Mouse (Mus musculus) testis, adult 2 months (tissue): Measurements from ENCODE around the gene Ptp4a2. TPM values are rescaled to one million over a fixed set of nuclear protein-coding genes. Genes with fewer than 3 reads are reported as not detected.

Source experiments
- H3K27ac ChIP-seq: fragments of 200-500 bp; 2 replicates; pipeline ENCODE4 v1.5.1; 2012; ENCODE audit warnings: low read depth, low read length; ENCODE audit not compliant: control insufficient read depth, insufficient read depth
- H3K27me3 ChIP-seq: fragments of 200-500 bp; 2 replicates; pipeline ENCODE4 v1.6.1; 2012; ENCODE audit warnings: mild to moderate bottlenecking, low read length, moderate library complexity; ENCODE audit not compliant: control insufficient read depth, insufficient read depth
- H3K36me3 ChIP-seq: fragments of 200-500 bp; 2 replicates; pipeline ENCODE4 v1.6.1; 2012; ENCODE audit warnings: mild to moderate bottlenecking, low read length; ENCODE audit not compliant: control insufficient read depth, insufficient read depth
- H3K4me1 ChIP-seq: fragments of 200-500 bp; 2 replicates; pipeline ENCODE4 v1.6.1; 2012; ENCODE audit warnings: low read length; ENCODE audit not compliant: control insufficient read depth, insufficient read depth
- H3K4me3 ChIP-seq: fragments of 200-500 bp; 2 replicates; pipeline ENCODE4 v1.5.1; 2012; ENCODE audit warnings: low read depth, mild to moderate bottlenecking, low read length, moderate library complexity, mixed read lengths; ENCODE audit not compliant: control insufficient read depth
- CTCF ChIP-seq: fragments of 200-500 bp; IDR thresholded peaks from 2 replicates; pipeline ENCODE4 v1.5.1; 2012; ENCODE audit warnings: low read depth, mild to moderate bottlenecking, inconsistent platforms, low read length, moderate library complexity; ENCODE audit not compliant: control insufficient read depth, insufficient read depth, insufficient replicate concordance
- POLR2A ChIP-seq: fragments of 200-500 bp; IDR thresholded peaks from 2 replicates; pipeline ENCODE4 v1.6.1; 2012; ENCODE audit warnings: low read depth, mild to moderate bottlenecking, inconsistent platforms, low read length, moderate library complexity; ENCODE audit not compliant: control insufficient read depth
- polyA plus RNA-seq: library from polyadenylated mRNA; depleted of rRNA; stranded (reverse); fragments of >200 nt; gene quantifications from 2 replicates; pipeline ENCODE4 v1.2.3, GENCODE M21; 2012

The Ptp4a2 gene
- polyA plus RNA-seq, 1 experiment, result 48.8 TPM

DNA sequence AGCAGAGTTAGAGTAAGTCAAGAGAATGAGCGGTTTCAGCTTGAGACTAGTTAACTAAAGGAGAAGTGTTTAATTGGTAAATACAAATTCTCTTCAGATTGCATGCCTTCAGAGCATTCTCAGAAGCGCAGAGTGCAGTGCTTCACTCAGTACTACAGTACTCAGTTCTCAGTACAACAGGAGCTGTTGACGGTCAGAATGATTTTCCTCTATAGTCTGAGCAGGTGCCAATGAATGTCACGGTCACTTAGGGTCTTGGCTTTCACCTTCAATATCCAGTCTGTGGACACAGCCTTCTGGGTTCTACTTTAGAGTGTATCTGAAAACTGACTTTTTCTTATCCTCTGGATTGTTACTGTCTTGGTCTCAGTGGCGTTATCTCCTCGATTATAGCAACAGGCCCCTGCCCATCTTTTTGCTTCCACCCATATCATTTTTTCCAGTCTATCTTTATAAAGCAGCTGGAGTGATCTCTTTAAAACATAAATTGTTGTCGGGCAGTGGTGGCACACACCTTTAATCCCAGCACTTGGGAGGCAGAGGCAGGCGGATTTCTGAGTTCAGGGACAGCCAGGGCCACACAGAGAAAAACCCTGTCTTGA lies 19.4 kb downstream of the Ptp4a2 start:
- H3K4me1 ChIP-seq, result no peaks in the 10 kb centered on the region; the same call in 1 of the 2 replicates
- H3K27ac ChIP-seq, result no peak overlapping the region
- TF ChIP-seq POLR2A, result no peak
- TF ChIP-seq CTCF, result no peak
- H3K4me3 ChIP-seq, result no peak overlapping the region
- no peaks in the 10 kb centered on the region for H3K36me3 ChIP-seq
- H3K27me3 ChIP-seq, result no peaks in the 10 kb centered on the region

DNA sequence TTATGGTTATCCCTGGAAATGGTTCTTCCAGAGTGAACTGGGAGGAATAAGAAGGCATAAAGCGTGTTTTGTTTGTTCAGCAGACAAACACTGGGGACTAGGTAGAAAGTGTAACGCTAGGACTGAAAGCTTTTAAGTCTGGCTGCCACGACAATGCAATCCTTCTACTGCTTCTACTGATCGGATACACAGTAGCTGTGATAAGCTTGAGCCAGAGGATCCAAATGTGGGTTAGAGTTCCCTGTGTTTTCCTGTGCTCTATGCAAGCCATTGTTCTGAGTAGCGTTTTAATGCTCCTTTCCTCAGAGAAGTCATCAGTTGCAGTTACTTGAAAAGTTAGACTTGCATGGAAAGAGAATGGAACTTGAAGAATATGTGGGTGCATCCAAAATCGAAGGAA lies 23.6 kb downstream of the Ptp4a2 start:
- H3K4me3 ChIP-seq, result no peak overlapping the region

DNA sequence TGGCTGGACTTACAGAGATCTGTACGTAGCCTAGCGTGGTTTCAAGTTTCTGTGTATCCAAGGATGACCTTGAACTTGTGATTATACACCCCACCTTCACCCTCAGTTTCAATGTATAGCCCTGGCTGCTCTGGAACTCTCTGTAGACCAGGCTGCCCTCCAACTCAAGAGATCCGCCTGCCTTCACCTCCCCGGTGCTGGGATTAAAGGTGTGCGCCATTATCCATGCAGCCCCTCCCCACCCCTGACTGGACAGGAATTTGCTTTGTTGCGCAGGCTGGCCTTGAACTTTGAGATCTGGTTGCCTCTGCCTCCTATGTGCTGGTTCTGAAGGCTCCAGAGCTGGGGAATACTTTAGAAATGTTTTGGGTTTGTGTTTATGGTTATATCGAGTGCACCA lies 24.3 kb downstream of the Ptp4a2 start:
- no peaks in the 10 kb centered on the region; the same call in 1 of the 2 replicates for H3K4me1 ChIP-seq

More for the DNA sequence above, 23.6 kb downstream of the Ptp4a2 start:
- TF ChIP-seq CTCF (no peak), POLR2A (no peak)
- Histone ChIP-seq H3K27me3 (no peaks in the 10 kb centered on the region), H3K4me1 (no peaks in the 10 kb centered on the region; the same call in 1 of the 2 replicates), H3K27ac (no peak overlapping the region), H3K36me3 (no peaks in the 10 kb centered on the region)

DNA sequence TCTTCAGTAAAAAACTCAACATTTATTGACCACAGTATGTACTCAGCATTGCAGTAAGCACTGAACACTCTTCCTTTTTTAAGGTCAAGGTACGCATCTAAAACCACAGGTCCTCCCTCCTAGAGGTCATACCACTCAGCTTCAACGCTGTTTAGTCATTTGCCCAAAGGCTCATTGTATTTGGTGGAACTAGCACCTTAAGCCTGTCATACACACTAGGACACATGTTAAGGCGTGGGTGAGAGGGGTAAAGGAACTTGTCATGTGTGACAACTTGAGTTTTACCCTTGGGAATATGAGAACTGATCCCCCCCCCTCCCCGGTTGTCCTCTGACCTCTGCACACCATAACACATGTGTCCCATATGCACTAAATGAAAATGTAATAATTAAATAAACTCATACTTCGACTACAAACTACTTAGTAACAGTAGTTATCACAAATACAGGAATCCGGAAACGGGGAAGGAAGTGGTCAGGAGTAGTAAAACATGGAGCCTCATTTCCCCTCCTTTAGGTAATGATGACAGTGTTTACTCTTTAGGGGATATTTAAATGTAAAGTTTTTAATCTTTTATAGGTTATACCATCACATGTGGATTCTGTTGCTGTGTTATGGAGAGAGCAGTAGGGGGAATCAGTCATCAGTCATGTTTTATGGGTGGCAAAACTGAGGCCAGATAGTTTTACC lies 29.0 kb downstream of the Ptp4a2 start:
- no peak overlapping the region for H3K4me3 ChIP-seq
- H3K27me3 ChIP-seq, result no peaks in the 10 kb centered on the region
- peaks cover 3% of the 10 kb centered on the region for H3K36me3 ChIP-seq
- no peak for TF ChIP-seq POLR2A
- TF ChIP-seq CTCF, result no peak
- H3K4me1 ChIP-seq, result no peaks in the 10 kb centered on the region
- H3K27ac ChIP-seq, result no peak overlapping the region

More for the DNA sequence above, 24.3 kb downstream of the Ptp4a2 start:
- H3K27me3 ChIP-seq, result no peaks in the 10 kb centered on the region
- H3K27ac ChIP-seq, result peak overlapping the region; percentile 17; the same call in 1 of the 2 replicates
- H3K36me3 ChIP-seq, result no peaks in the 10 kb centered on the region; the same call in 1 of the 2 replicates
- no peak overlapping the region for H3K4me3 ChIP-seq
- TF ChIP-seq CTCF, result no peak
- no peak for TF ChIP-seq POLR2A

DNA sequence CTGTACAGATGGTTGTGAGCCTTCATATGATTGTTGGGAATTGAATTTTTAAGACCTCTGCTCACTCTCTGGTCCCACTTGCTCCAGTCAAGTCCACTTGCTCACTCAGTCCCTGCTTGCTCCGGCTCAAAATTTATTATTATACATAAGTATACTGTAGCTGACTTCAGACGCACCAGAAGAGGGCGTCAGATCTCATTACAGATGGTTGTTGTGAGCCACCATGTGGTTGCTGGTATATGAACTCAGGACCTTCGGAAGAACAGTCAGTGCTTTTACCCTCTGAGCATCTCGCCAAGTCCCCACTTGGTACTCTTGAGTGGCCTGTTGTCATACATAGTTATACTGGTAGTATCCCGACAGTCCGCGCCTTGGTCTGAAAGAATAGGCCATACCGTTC lies 35.8 kb downstream of the Ptp4a2 start:
- H3K27ac ChIP-seq, result no peak overlapping the region
- no peaks in the 10 kb centered on the region for H3K4me1 ChIP-seq
- peaks cover 6% of the 10 kb centered on the region for H3K36me3 ChIP-seq
- no peak overlapping the region for H3K4me3 ChIP-seq
- TF ChIP-seq POLR2A (no peak), CTCF (no peak)
- no peaks in the 10 kb centered on the region for H3K27me3 ChIP-seq

DNA sequence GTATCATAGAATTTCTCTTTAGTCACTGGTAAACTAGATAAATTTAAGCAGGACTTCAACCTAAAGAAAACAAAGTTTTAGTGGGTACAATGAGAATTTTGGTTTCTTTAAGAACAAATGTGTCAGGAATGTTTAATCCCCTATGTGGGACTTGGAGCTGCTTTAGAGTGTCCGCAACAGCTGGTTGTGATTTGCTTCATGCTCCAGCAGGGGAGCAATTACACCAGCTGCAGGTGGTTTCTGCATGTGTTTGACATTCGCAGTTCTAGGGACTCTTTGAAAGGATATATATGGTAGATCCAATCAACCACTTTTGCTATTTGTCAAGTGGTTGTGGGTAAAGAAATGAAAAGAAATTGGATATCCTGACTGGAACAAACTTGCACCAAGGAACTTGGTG lies 39.5 kb downstream of the Ptp4a2 start:
- H3K36me3 ChIP-seq, result peaks cover 4% of the 10 kb centered on the region
- H3K4me3 ChIP-seq, result no peak overlapping the region
- H3K27ac ChIP-seq, result no peak overlapping the region
- no peaks in the 10 kb centered on the region for H3K27me3 ChIP-seq
- no peak for TF ChIP-seq CTCF
- no peak for TF ChIP-seq POLR2A
- no peaks in the 10 kb centered on the region for H3K4me1 ChIP-seq

DNA sequence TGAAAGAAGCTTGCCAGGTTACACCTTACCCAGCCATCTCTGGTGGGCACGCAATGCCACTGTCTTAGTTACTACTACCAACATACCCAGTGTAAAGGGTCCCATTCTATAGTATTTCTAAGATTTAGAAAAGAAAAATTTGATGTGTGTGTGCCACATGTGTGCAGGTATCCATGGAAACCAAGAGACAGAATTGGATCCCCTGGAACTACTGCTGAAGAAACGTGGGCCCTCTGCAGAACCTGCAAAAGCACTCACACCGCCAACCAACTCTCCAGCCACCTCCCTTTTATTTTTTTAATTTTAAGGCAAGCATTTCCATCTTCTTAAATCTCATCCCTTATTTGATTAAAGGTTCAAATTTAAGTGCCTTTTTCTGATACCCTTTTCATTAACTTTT lies 40.8 kb downstream of the Ptp4a2 start:
- no peak for TF ChIP-seq CTCF
- Histone ChIP-seq H3K4me3 (peak overlapping the region; percentile 76), H3K4me1 (no peaks in the 10 kb centered on the region), H3K27ac (no peak overlapping the region), H3K27me3 (no peaks in the 10 kb centered on the region), H3K36me3 (no peaks in the 10 kb centered on the region)

DNA sequence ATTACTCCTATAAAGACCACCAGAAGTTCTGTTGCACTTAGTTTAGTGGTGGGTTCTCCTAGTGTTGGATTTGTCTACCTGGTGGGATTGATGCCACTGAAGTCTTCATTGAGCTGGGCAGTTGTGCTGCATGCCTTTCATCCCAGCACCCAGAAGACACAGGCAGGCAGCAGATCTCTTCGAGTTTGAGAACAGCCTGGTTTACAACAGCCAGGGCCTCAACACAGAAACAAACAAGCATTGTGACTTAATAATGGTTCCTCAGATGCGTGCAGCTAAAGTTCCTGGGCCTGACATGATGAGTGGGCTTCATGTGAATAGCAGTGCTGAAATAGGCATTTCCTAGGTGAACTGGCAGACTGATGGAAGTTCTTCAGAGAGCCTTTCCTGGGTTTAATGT lies 42.0 kb downstream of the Ptp4a2 start:
- H3K4me3 ChIP-seq, result peak overlapping the region; percentile 76
- no peaks in the 10 kb centered on the region for H3K36me3 ChIP-seq
- H3K27me3 ChIP-seq, result no peaks in the 10 kb centered on the region
- peak overlapping the region; percentile 88 for H3K27ac ChIP-seq
- H3K4me1 ChIP-seq, result no peaks in the 10 kb centered on the region
- no peak for TF ChIP-seq CTCF
- peak; percentile 20; the same call in 1 of the 2 replicates for TF ChIP-seq POLR2A
